Comparison of ENCODE assay signal across 9 mouse cellular contexts in the genomic region with DNA sequence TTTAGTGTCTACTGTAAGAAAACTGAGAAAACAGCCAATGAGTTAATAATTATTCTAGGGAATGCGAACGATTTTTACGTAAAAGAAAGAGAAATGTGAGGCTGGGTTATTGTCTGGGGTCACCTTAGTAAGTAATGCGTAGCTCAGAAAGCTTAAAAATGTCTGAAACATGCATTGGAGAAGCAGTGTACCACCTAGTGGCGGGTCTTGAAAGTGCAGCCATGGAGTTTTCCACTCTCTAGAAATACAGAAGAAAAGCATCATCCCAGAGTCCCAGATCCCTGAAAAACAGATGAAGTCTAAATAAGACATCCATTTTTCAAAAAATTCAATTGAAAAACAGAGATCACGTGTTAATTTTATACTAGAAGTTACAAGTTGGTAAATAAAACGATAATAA.
DNase-seq lines count a peak whose midpoint lies in the region; ATAC-seq lines count a peak whose summit lies in the region.
"Had no signal": no experiment of that assay in that cellular context is flagged by ENCODE, and none has a peak within 500 bp of the region (broad histone marks: within the 10 kb centered on the region; RNA-seq: fewer than 3 reads in every experiment).

No protein-coding gene starts in this region.

- no peaks in the 10 kb centered on the region for H3K27me3 ChIP-seq in midbrain, embryonic 11.5 days (ENCODE audit: control insufficient read depth, insufficient read depth, low read length)
- no peaks in the 10 kb centered on the region for H3K27me3 ChIP-seq in midbrain, embryonic 15.5 days (replicated peaks)
- H3K27me3 ChIP-seq: heart, embryonic 13.5 days had no signal

- no peak overlapping the region for H3K9ac ChIP-seq in midbrain, embryonic 11.5 days (ENCODE audit: low read length)
- H3K9ac ChIP-seq in midbrain, embryonic 15.5 days = no peak overlapping the region
- H3K9ac ChIP-seq: heart, embryonic 13.5 days had no signal

- 33% methylated on average over 7 of the region's 7 CpGs for WGBS in midbrain, embryonic 11.5 days
- WGBS in midbrain, embryonic 15.5 days = 29% methylated on average over 7 of the region's 7 CpGs

- intact Hi-C loops in heart, postnatal 36 days (cut with DNase I) = no loop called here
- intact Hi-C loops in left cerebral cortex, postnatal 4 days (cut with DNase I) = no loop called here

- DNase-seq in midbrain, embryonic 11.5 days (ENCODE audit: low spot score, missing footprints) = peak; percentile 98
- DNase-seq in adipocyte (ENCODE audit: low spot score) = peak; percentile 59
- peak; percentile 75 for DNase-seq in embryo, embryonic 10 days (ENCODE audit: low spot score)
- peak; percentile 52 to 78 for DNase-seq in heart, postnatal 36 days
- DNase-seq in left cerebral cortex, postnatal 4 days = peak; percentile 74
- peak; percentile 18 for DNase-seq in retina, adult 2 months (ENCODE audit: low read depth, low spot score)

- H3K36me3 ChIP-seq in midbrain, embryonic 11.5 days (ENCODE audit: control insufficient read depth, insufficient read depth, low read length) = no peaks in the 10 kb centered on the region
- H3K36me3 ChIP-seq in midbrain, embryonic 15.5 days (replicated peaks) = no peaks in the 10 kb centered on the region
- H3K36me3 ChIP-seq: heart, embryonic 13.5 days had no signal

- H3K27ac ChIP-seq in midbrain, embryonic 11.5 days (ENCODE audit: low read depth, low read length) = no peak overlapping the region
- H3K27ac ChIP-seq in midbrain, embryonic 15.5 days = no peak overlapping the region
- H3K27ac ChIP-seq: heart, embryonic 13.5 days had no signal

- peak; percentile 55; the same call in 1 of the 2 replicates for ATAC-seq in midbrain, embryonic 11.5 days (ENCODE audit: low FRiP score)
- no peak for ATAC-seq in midbrain, embryonic 15.5 days (replicated peaks)
- ATAC-seq in activated CD4-positive, CD25-positive, alpha-beta regulatory T cell, adult 4 months = no peak

- H3K4me3 ChIP-seq in midbrain, embryonic 11.5 days (ENCODE audit: low read depth, low read length) = no peak overlapping the region
- H3K4me3 ChIP-seq in midbrain, embryonic 15.5 days = no peak overlapping the region
- H3K4me3 ChIP-seq: heart, embryonic 13.5 days had no signal

- no peaks in the 10 kb centered on the region for H3K4me1 ChIP-seq in midbrain, embryonic 11.5 days (ENCODE audit: control insufficient read depth, insufficient read depth, low read length)
- no peaks in the 10 kb centered on the region for H3K4me1 ChIP-seq in midbrain, embryonic 15.5 days
- H3K4me1 ChIP-seq: heart, embryonic 13.5 days had no signal

- H3K9me3 ChIP-seq in midbrain, embryonic 11.5 days (ENCODE audit: control insufficient read depth, low read length) = no peaks in the 10 kb centered on the region
- no peaks in the 10 kb centered on the region for H3K9me3 ChIP-seq in midbrain, embryonic 15.5 days
- H3K9me3 ChIP-seq: heart, embryonic 13.5 days had no signal

- H3K4me2 ChIP-seq in midbrain, embryonic 11.5 days = no peak overlapping the region
- H3K4me2 ChIP-seq in midbrain, embryonic 15.5 days = no peak overlapping the region
- H3K4me2 ChIP-seq: heart, embryonic 13.5 days had no signal

Comparison
In these comparisons a context has a peak if more than half of its experiments do, and no peak if none do; other contexts are left out.
1. DNase-seq: peak in every context shown above with its lines; median percentile 98 in midbrain, embryonic 11.5 days; 75 in embryo, embryonic 10 days; 74 in left cerebral cortex, postnatal 4 days; 65 in heart, postnatal 36 days; 59 in adipocyte; 18 in retina, adult 2 months.